Mouse (Mus musculus) thymus, postnatal 0 days (tissue): Measurements from ENCODE around the gene Srrm2. TPM values are rescaled to one million over a fixed set of nuclear protein-coding genes. Genes with fewer than 3 reads are reported as not detected.
"Not testable (repeated sequence)": the region's sequence is repeated elsewhere in the genome, so short reads cannot be mapped to it uniquely, and the experiment has no call there.

ENCODE experiments used
- DNase-seq: peaks from one replicate; pipeline ENCODE4 v3.0.0-alpha.2; 2015; ENCODE audit warnings: low spot score
- polyA plus RNA-seq: library from polyadenylated mRNA; unstranded; fragments of >200 nt; fragmentation: Nextera tagmentation; extraction: Ambion mirVana; gene quantifications from 2 replicates; pipeline ENCODE4 v1.2.1, GENCODE M21; 2015

The Srrm2 gene
- polyA plus RNA-seq, 1 experiment from 2014 or later: 508 TPM

DNA sequence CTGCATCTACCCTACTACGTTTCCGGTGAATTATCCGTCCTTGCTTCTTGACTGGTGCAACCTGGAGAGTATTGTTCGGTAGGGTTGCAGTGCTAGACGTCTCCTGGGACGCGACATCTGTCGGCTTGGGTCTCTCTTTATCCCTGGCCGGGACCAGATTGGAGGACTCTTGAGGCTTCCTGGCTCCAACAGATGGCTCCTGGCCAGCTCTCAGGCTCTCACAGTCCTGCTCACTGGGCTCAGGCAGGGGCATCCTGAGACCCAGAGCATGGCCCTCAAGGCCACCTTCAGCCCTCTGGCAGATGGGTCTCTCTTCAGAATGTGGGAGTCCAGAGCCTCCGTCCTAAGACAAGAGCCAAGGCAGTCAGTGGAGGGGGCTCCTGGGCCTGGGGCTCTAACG is 27.4 kb upstream of the Srrm2 start:
- no peak for DNase-seq

DNA sequence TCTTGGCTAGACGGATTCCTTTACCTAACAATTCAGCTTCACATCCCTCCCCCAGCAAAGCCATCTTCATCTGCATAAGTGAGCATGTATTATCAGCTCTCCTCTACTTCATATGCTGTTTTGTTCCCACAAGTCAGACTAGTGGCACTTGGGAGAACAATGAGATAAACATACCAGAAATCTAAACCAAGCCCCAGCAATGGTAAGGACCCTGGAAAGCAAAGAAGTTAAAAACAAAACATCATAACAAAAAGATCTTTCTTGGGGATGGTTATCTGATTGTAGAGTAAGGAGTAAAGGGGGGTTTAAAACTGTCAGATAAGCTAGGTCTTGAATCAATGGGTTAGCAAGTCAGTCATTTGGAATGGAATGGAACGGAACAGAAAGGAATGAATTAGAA is 19.8 kb upstream of the Srrm2 start:
- no peak for DNase-seq

DNA sequence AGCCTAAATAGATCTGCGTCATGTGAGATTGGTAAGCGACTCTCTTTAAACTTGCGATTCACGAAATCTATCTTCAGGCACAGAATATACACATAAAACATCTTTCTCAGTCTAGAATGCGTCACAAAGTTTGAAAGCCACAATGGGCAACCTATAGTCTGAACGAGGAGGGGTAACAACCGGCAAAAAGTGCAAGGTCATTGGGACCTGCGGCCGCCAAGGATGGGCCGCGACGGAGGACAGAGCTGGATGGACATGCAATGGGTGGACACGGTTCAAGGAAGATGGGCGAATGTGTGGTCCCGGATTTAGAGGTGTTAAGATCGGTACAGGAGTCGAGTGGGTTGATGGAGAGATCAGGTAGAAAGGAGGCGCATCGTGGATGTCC is 19.4 kb upstream of the Srrm2 start:
- DNase-seq: no peak

DNA sequence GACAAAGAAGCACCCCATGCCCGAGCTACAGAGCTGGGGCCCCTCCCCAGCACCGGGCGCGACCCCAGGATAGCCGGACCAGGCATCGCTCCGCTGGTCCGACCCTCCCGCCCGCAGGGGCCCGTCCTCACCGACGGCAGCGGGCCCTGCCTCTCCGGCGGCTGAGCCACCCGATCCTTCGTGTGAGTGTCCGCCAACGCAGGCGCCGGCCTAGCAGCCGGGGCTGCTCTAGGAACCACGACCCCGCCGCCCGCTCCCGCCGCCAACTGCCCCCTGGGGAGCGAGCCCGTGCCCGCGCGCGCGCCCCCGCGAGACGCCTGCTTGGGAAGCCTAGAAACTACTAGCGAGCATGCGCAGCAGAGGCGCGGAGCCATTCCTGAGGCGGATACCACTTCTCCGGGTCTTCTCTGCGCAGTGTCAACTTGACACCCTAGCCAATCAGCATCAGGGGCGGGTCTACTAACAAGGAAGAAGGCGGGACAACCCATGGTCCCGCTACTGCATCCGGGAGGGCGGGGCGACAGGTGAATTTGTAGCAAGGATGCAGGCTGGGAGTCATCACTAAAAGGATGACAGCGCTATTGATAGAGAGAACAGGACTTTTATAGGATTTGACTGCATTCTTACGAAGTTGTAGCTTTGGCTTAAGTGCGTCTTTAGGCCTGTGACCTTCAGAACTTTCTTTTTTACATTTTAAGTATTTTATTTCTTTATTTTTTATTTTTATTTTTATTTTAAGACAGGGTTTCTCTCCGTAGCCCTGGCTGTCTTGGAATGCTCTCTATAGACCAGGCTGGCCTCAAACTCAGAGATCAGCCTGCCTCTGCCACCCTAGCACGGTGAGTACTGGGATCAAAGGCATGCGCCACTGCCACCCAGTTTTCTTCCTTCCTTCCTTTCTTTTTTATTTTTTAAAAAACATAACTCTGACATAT is 18.8 kb upstream of the Srrm2 start, which contains the start of gene Flywch1:
TSS of gene Flywch1 (minus strand) at position 319 of the 935 bp plus-strand sequence.
- DNase-seq: peak; percentile 98

DNA sequence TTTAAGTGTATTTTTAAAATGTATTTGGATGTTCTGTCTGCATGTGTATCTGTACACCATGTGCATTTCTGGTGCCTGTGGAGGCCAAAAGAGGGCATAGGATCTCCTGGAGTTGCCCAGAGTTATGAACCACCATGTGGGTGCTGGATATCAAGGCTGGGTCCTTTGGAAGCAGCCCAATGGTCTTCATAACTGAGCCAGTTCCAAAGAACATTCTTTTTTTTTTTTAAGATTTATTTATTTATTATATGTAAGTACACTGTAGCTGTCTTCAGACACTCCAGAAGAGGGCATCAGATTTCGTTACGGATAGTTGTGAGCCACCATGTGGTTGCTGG is 18.1 kb upstream of the Srrm2 start:
- DNase-seq: not testable (repeated sequence)

DNA sequence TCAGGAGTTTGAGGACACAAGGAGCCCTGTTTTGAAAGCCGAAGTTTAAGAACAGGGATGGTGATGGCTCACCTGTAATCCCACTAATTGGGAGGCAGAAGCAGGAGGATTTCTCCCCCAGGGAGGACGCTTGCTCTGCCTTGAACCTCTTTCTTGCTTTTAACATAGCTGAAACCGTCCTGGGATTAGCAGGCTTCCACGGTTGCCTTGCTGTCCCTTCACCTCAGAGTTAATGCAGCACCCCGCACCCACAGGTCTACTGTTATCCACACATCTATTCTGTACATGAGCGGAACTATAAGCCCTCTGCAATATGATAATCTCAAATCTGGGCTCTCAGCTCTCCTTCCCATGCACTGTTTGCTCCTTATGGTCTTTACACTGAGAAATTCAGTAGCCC is 16.7 kb upstream of the Srrm2 start:
- DNase-seq: no peak

DNA sequence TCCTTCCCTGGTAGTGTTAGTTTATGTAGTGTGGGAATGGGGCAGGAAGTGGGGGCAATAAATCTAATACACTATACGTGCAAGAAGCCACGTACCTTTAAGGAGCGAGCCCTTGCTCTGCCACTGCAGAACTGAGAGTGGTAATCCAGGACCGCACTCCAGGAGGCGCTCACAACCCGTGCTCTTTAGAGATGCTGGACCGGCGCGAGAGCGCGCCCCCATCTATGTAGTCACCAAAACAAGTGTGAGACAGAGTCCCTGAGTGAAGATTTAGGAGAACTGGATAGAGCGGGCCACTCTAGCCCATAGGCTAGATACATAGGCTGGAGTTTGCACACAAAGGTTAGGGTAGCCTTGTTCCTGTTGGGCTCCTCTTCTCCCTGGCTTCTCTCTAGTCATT is 16.2 kb upstream of the Srrm2 start:
- DNase-seq: peak; percentile 83

DNA sequence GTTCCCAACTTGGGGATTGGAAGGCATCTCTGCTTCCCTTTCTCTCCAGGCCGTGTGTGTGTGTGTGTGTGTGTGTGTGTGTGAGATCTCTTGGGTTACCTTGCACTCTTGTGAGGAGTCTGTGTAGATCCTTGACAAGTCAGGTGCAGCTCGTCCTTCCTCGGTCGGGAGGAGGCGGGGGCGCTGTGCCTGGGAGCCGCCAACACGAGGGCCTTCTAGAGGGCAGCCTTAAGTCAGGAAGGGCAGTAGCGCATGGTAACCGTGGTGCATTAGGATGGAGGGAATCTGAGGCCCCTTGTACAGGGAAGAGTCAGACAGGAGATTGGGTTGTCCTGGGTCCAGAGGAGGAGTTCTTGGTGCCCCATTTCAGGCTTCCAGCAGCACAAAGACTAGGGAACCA is 14.1 kb upstream of the Srrm2 start:
- no peak for DNase-seq

DNA sequence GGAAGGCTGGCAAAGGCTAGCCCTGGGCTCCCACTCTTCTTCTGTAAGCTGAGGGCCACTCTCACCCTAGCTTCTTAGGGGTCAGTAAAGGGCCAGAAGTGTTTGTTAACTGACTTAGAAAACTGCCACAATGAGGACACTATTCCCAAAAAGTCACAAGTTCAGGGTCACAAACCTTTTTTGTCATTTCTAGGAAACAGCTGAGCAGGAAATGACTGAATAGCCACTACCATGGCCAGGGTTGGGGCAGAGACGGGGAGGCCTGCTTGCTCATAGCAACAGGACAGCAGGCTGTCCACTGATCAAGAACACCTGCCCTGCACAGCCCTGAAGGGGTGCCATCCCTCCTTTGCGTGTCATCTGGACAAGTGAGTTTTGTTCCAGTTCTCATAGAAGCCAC is 13.2 kb upstream of the Srrm2 start:
- DNase-seq: no peak

DNA sequence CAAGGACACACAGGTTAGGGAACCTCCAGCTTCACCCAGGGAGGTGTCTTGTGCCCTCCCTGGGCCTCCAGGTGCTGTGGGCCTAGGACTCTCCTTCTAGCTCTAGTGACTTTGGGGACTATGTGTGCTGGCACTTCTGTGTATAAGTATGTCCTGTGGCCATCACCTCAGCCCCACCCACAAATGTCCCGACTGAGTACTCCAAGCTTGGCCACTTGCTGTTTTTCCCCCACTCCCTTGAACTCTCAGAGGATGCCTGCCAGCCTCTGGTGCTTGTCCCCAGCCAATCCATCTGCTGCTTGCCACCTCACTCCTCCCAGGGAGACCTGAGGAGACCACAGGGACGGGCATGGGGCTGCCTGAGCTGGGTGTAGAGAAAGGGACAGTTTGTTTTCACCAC is 11.9 kb upstream of the Srrm2 start:
- no peak for DNase-seq

DNA sequence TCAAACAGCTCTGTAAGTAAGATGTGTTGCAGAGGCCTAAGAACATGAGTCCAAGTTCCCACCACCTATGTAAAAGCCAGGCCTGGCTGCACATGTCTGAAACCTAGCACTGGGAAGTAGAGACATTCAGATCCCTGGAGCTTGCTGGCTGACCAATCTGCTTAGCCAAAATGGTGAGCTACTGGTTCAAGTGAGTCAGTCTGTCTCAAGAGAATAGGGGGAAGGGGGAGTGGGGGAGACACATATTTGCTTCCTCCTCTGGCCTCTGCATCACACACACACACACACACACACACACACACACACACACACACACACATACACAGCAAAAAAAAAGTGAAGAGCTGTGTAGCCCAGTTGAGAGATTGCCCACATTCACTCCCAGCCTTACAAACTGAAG is 7.0 kb upstream of the Srrm2 start:
- DNase-seq: no peak

DNA sequence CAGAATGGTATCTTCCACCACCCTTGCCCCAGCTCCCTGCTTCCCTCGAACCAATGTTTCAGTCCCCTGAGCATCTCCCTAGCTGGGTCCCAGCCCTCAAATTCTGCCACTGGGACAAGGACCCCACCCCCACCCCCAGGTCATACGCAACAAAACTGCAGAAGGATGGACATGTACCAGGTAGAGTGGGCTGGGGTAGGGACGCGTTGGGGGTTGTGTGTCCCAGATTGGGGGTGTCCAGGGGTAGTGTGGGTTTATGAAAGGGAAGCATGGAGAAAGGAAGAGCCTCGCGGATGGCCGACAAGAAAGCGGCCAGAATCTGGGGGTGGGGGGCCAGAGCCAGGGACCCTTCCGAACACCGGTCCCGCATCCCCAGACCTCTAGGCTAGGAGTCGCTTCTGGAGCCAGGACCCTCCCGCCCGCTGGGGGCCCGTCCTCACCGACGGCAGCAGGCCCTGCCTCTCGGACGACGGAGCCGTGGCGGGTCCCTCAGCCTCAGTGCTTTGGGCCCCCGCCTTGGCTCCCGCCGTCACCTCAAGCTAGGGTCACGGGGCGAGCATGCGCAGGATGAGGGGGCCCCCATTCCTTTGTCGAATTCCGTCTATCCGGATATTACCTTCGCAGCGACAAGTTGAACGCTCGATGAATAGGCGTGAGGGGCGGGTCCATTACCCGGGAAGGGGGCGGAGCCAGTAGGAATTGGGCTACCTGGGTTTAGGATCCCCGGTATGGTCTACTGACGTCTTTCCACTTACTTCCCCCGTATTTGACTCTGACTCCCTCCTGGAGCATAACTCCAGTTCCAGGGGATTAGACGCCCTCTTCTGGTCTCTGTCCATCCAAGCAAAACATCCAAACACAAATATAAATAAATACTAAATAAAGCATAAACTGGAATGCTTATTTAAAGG is 4.5 kb upstream of the Srrm2 start, which contains the start of gene Flywch2:
TSS of gene Flywch2 (minus strand) at position 521 of the 911 bp plus-strand sequence.
- DNase-seq: peak; percentile 80

DNA sequence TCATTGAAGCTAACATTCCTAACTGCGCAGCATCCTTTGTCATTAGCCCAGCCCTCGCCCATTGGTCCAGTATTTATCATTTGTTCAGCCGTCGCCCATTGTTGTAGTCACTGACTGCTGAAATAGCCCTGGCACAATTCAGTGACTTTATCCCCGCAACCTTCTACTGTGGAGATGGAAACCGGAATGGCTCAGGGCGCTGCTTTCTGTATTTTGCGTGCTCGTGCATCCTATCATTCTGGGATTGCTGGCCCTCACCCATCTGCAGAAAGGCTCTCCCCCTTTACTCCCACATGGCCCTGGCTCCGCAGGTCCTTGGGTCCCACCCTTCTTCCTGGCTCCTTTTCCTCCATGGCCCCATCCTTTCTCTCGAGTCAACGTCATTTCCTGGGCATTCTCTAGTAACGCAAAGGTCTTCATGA is 3.8 kb upstream of the Srrm2 start:
- no peak for DNase-seq

DNA sequence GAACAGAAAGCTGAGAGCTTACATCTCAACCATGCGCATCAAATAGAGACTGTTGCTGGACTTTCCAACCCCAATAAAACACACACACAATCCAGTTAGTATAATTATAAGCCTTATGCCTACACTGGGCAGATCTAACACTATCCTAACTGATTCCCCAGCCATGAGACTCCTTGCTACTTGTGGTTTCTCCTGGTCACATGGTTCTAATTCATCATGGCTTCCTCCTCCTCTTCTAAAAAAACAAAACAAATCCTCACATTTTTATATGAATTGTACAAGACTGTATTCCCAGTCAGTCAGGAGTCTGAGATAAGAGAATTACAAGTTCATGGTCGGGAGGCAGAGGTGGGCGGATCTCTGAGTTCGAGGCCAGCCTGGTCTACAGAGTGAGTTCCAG is 1.4 kb upstream of the Srrm2 start:
- no peak for DNase-seq

DNA sequence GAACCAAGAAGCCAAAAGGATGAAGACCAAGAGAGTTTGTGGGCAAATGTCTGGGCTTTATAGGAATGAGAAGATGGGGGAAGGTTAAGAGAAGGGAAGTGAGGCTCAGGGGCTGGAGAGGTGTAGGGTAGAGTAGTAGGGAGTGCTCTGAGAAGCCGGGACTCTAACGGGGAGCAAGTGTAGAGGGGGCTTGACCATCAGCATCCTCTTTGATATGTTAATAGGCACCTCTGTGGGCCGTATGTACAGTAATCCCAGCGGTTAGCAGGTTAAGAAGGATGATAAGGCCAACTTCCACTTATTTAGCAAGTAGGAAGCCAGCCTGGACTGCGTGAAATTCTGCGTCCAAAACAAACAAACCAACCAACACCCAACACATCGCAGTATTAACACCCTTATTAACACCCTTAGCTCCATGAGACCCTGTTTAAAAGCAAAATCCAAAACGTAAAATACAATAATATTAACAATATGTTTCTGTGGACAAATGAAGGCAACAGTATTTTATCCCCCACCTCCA is 523 bp upstream of the Srrm2 start:
- DNase-seq: no peak

DNA sequence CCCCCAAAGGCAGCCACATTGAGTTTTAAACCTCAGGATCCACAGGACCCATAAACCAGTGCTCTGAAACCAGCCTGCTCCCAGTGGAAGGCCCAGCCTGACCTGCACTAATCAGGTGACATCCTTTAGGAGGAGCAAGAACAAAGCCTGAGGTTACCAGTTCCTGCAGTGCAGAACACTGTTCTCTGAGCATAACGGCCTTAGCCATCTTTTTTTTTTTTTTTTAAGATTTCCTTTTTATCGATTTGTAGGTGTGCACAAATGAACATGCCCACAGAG is 686 bp downstream of the Srrm2 start:
- peak; percentile 20 for DNase-seq

DNA sequence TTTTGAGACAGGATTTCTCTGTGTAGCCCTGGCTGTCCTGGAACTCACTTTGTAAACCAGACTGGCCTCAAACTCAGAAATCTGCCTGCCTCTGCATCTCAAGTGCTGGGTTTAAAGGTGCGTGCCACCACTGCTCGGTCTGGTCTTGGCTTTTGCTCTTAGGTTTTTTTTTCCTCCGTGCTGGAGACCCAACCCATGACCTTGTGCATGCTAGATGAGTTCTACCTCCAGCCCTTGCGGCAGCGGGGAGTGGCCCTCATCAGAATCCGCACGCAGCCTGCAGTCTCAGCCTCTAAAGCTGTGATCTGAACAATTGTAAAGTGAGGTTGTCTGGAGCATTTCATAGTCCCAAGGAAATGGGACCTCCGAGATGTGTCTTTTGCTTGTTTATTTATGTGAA is 5.0 kb downstream of the Srrm2 start:
- DNase-seq: no peak

DNA sequence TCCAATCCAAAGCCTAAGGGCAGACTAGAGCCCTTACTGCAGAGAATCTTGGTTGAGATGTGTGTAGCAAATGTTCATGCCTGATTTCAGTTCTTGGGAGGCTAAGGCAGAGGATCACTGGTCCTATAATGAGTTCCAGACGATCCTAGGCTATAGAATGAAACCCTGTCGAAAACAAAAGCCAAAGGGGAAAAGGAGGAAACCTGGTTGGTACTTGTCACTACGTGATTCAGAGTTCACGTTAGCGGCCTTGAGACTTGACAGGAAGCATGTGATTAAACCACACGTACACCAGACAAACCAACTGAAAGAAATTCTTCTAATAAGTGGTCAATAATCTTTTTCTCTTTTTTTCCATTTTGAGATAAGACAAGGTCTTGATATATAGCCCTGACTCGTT is 7.0 kb downstream of the Srrm2 start:
- DNase-seq: no peak

DNA sequence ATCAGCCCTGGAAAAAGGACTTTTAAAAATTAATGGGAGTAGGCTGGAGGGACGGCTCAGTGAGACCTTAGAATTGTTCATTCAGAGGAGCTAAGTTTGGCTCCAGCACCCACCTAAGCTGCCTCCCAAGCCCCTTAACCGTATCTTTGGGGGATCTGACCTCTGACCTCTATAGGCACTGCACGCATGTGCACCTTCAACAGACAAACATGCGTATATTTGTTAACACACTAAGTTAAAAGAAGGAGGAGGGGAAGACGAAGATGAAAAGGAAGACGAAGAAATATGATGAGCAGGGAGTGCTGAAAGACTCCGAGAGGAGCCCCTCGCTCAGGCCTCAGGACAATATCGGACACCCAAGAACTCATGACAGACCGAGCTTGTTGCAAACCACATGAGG is 11.3 kb downstream of the Srrm2 start:
- DNase-seq: no peak

DNA sequence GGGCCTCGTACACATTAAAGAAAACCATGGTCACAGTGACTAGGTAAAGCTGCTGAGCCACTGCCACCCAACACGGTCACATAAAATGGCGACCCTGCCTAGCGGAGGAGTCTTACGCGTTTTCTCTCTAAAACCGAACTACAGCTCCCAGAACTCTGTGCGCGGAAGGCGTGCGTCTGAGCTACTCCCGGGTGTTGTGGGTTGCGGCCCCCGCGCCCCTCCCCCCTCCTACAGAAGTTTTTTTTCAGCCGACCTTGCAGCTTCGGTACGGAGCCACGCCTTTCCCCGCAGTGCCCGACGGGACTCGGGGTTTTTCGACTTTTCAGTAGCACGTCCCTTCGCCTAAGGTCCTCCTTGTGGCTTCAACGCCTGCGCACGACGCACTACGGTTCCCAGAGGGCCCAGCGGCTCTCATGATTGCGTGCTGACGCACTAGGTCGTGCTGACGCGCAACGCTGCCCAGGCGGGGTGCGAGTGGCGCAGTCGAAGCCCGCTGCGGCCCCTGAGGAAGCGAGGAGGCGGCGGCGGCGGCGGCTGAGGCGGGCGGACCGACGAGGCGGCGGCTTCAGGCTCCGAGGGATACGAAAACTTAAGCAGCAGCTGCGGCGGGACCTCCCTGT is 12.5 kb downstream of the Srrm2 start:
- peak; percentile 100 for DNase-seq

DNA sequence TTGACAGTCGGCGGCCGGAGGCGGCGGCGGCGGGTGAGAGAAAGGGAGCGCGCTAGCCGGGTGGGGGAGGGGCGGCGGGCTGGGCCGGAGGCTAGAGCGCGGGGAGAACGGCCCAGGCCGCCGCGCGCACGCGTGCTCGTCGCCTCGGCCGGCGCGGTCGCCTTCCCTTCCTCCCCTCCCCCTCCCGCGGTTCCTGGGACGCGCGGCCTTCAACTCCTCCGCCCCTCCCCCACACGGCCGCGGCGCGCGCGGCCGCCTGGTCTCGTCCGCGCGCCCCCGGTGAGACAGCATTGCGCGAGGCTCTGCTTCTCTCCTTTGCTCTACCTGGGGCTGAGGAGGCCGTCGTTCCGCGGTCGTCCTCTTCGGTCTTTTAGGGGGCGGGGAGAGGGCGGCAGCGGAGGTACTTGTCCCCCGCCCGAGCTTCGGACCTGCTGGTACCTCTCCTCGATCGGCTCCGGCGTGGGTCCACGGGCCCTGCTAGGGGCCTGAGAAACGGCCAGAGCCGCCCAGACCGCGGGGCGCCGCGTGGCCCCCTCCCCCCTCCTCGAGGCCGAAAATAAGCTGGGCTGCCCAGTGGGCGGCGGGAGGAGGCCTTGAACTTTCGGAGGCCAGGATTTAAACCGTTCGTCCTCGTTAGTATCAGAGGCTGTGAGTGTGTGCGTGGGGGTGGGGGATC is 13.2 kb downstream of the Srrm2 start:
- DNase-seq: peak; percentile 82
